Comparison of ENCODE assay signal across 27 mouse cellular contexts in the genomic region with DNA sequence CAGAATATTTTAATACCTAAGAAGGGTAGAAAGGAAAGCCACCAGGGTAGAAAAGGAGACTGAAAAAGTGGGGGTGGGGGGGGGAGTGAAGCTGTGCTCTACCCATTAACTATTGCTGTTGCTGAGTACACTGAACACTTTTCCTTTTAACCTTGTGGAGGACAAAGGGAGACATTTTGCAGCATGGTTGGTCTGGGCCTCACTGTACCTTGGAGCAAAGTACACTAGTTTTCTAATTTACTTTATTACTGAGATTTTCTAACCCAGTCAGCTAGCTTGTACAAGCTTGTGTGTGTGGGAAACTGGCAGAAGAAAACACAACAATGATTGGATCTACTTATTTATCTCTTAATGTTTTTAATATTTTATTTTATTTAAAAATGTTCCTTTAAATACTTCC.
"Had no signal": no experiment of that assay in that cellular context is flagged by ENCODE, and none has a peak within 500 bp of the region (broad histone marks: within the 10 kb centered on the region; RNA-seq: fewer than 3 reads in every experiment).

No protein-coding gene starts in this region.

- H3K36me3 ChIP-seq: embryonic facial prominence, embryonic 10.5 days; embryonic facial prominence, embryonic 12.5 days; embryonic facial prominence, embryonic 13.5 days; embryonic facial prominence, embryonic 15.5 days; forebrain, embryonic 10.5 days; forebrain, embryonic 12.5 days; forebrain, embryonic 15.5 days had no signal

- H3K27ac ChIP-seq: embryonic facial prominence, embryonic 10.5 days; embryonic facial prominence, embryonic 12.5 days; embryonic facial prominence, embryonic 13.5 days; embryonic facial prominence, embryonic 15.5 days; forebrain, embryonic 10.5 days; forebrain, embryonic 12.5 days; forebrain, embryonic 13.5 days; forebrain, embryonic 15.5 days; gastrocnemius, adult 2 months had no signal

- H3K9me3 ChIP-seq: embryonic facial prominence, embryonic 10.5 days; embryonic facial prominence, embryonic 12.5 days; embryonic facial prominence, embryonic 13.5 days; embryonic facial prominence, embryonic 15.5 days; forebrain, embryonic 10.5 days; forebrain, embryonic 12.5 days; forebrain, embryonic 13.5 days; forebrain, embryonic 15.5 days had no signal

- H3K4me3 ChIP-seq: embryonic facial prominence, embryonic 10.5 days; embryonic facial prominence, embryonic 12.5 days; embryonic facial prominence, embryonic 13.5 days; embryonic facial prominence, embryonic 15.5 days; erythroblast, embryonic 14.5 days; forebrain, embryonic 10.5 days; forebrain, embryonic 12.5 days; forebrain, embryonic 13.5 days; forebrain, embryonic 15.5 days; gastrocnemius, adult 2 months had no signal

- H3K4me2 ChIP-seq: embryonic facial prominence, embryonic 12.5 days; embryonic facial prominence, embryonic 13.5 days; embryonic facial prominence, embryonic 15.5 days; forebrain, embryonic 12.5 days; forebrain, embryonic 13.5 days; forebrain, embryonic 15.5 days had no signal

- H3K27me3 ChIP-seq: embryonic facial prominence, embryonic 12.5 days; embryonic facial prominence, embryonic 13.5 days; embryonic facial prominence, embryonic 15.5 days; forebrain, embryonic 12.5 days; forebrain, embryonic 13.5 days; forebrain, embryonic 15.5 days had no signal

- ATAC-seq: forebrain, embryonic 13.5 days; forebrain, embryonic 14.5 days; forebrain, embryonic 15.5 days; forebrain, embryonic 16.5 days; forebrain, postnatal 0 days had no signal

- DNase-seq: cerebellum, adult 18-20 months; cerebellum, adult 2 months; cerebellum, adult 8-10 months; cerebellum, adult 9-10 months; cerebellum, adult 9-11 months; cerebellum, postnatal 10 days; cerebellum, postnatal 14 days; cerebellum, postnatal 25 days; cerebellum, postnatal 36 days; embryo, embryonic 11 days; forebrain, postnatal 0 days; gastrocnemius, adult 2 months; gastrocnemius, postnatal 10 days; gastrocnemius, postnatal 14 days; gastrocnemius, postnatal 25 days; gastrocnemius, postnatal 36 days had no signal

- H3K4me1 ChIP-seq: embryonic facial prominence, embryonic 10.5 days; embryonic facial prominence, embryonic 12.5 days; embryonic facial prominence, embryonic 13.5 days; embryonic facial prominence, embryonic 15.5 days; forebrain, embryonic 10.5 days; forebrain, embryonic 12.5 days; forebrain, embryonic 13.5 days had no signal

- H3K9ac ChIP-seq: embryonic facial prominence, embryonic 12.5 days; embryonic facial prominence, embryonic 13.5 days; embryonic facial prominence, embryonic 15.5 days; forebrain, embryonic 12.5 days; forebrain, embryonic 13.5 days; forebrain, embryonic 15.5 days; forebrain, postnatal 0 days had no signal
